Mouse (Mus musculus): ENCODE measurements at regions not wholly inside any gene's neighbourhood (a gene's known extent, or its start where the extent isn't known, plus 50 kb on each side); places are given as distances from the start of the nearest gene placed in this dataset.

DNA sequence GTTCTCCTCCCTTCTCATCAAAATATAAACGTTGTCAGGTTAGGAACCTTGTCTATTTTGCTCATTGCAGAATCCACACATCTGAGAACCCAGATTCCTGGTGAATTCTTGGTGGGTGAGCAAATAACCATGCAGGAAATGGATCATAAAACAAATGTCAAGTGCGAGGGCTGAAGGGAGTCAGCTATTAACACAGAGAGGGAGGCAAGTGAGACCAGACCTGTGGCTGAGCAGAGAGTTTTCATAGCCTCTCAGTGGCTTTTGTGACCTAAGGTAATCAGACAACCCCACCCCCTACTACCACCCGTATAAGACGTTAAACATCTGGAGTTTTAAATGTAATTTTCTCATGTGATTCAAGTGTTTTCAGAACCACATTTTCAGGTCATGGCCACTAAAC lies 212.7 kb upstream of the Fn1 start:
- TF ChIP-seq CTCF (IDR thresholded peaks at IDR 0.05; ENCODE audit: insufficient read depth, low read length) (no peak), POLR2A (IDR thresholded peaks at IDR 0.05; ENCODE audit: borderline replicate concordance, extremely low read depth, low read depth, low read length) (no peak)

All from lung, adult 2 months (tissue).